Mouse (Mus musculus) hindbrain, embryonic 16.5 days (tissue): ENCODE measurements at regions not wholly inside any gene's neighbourhood (a gene's known extent, or its start where the extent isn't known, plus 50 kb on each side); places are given as distances from the start of the nearest gene placed in this dataset.

Source experiments
- ATAC-seq: fragments of 200-750 bp; cut with Nextera tagmentation; 2 replicates; pipeline ENCODE4 v1.8.0; 2017; ENCODE audit warnings: moderate TSS enrichment, moderate library complexity
- H3K27ac ChIP-seq: fragments of 300-500 bp; sonication (generic); 2 replicates; pipeline ENCODE4 v1.5.1; 2014; ENCODE audit warnings: low read depth, mild to moderate bottlenecking, control low read depth, low read length, moderate library complexity
- H3K27me3 ChIP-seq: fragments of 300-500 bp; sonication (generic); replicated peaks from 2 replicates; pipeline ENCODE4 v1.6.1; 2014; ENCODE audit warnings: low read length; ENCODE audit not compliant: control insufficient read depth, insufficient read depth
- H3K36me3 ChIP-seq: fragments of 300-500 bp; sonication (generic); 2 replicates; pipeline ENCODE4 v1.6.1; 2014; ENCODE audit warnings: mild to moderate bottlenecking, low read length, moderate library complexity, mixed read lengths; ENCODE audit not compliant: control insufficient read depth, insufficient read depth
- H3K4me1 ChIP-seq: fragments of 300-500 bp; sonication (generic); 2 replicates; pipeline ENCODE4 v1.6.1; 2014; ENCODE audit warnings: low read depth, low read length; ENCODE audit not compliant: control insufficient read depth, insufficient read depth
- H3K4me2 ChIP-seq: fragments of 300-500 bp; sonication (generic); 2 replicates; pipeline ENCODE4 v1.6.1; 2014; ENCODE audit warnings: mild to moderate bottlenecking, low read length, control low read depth, moderate library complexity
- H3K4me3 ChIP-seq: fragments of 300-500 bp; sonication (generic); 2 replicates; pipeline ENCODE4 v1.5.1; 2014; ENCODE audit warnings: mild to moderate bottlenecking, low read length, control low read depth, moderate library complexity
- H3K9ac ChIP-seq: fragments of 300-500 bp; sonication (generic); 2 replicates; pipeline ENCODE4 v1.6.1; 2014; ENCODE audit warnings: low read depth, mild to moderate bottlenecking, control low read depth, low read length, moderate library complexity
- H3K9me3 ChIP-seq: fragments of 300-500 bp; sonication (generic); 2 replicates; pipeline ENCODE4 v1.6.1; 2014; ENCODE audit warnings: mild to moderate bottlenecking, low read length, moderate library complexity; ENCODE audit not compliant: control insufficient read depth
- WGBS: fragments of 180-500 bp; shearing (Covaris S2); extraction: QIAGEN DNeasy Blood & Tissue Kit; methylation state at CpG from one replicate; pipeline ENCODE4 v1.1.7; 2014; 5-methylcytosine and 5-hydroxymethylcytosine counted together

DNA sequence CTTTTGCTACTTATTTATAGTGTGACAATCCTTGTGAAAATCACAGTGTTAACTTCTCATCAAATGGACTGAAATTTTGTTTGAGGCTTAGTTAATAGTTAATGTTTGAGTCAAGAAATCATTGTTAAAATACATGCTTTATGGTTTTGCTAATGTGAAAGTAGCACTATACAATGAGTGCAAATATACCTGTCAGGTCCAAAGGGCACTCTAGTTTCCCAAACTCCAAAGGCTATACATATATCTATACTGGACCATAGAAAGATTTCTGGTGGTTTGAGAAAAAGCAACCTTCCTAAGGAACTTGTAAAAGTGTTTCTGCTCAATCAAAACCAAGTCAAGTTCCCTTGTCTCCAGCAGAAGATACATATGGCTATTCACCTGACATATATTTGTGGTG, 258.3 kb upstream of the Dsel start:
- no peaks in the 10 kb centered on the region for H3K4me1 ChIP-seq
- no peak overlapping the region for H3K9ac ChIP-seq
- no peak for ATAC-seq
- no peaks in the 10 kb centered on the region for H3K36me3 ChIP-seq
- no peak overlapping the region for H3K4me2 ChIP-seq
- no peak overlapping the region for H3K27ac ChIP-seq
- H3K4me3 ChIP-seq, result no peak overlapping the region
- H3K27me3 ChIP-seq, result no peaks in the 10 kb centered on the region
- no peaks in the 10 kb centered on the region for H3K9me3 ChIP-seq

DNA sequence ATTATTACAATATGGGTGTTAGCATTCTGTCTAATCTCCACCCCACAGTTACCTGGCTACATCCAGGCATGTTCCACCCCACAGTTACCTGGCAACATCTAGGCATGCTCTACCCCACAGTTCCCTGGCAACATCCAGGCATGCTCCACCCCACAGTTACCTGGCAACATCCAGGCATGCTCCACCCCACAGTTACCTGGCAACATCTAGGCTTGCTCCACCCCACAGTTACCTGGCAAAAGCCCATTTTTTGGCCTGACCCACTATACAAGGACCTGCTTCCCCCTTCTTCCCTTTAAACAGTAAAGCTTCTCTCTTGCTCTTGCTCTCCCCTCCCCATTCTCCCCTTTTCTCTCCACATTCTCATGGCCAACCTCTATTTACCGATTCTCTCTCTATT, 238.7 kb upstream of the Dsel start:
- Histone ChIP-seq H3K4me1 (no peaks in the 10 kb centered on the region), H3K36me3 (no peaks in the 10 kb centered on the region), H3K4me3 (no peak overlapping the region), H3K9me3 (no peaks in the 10 kb centered on the region), H3K27me3 (no peaks in the 10 kb centered on the region), H3K4me2 (no peak overlapping the region), H3K9ac (no peak overlapping the region), H3K27ac (no peak overlapping the region)
- 83% methylated on average over 1 of the region's 1 CpGs for WGBS
- no peak for ATAC-seq

DNA sequence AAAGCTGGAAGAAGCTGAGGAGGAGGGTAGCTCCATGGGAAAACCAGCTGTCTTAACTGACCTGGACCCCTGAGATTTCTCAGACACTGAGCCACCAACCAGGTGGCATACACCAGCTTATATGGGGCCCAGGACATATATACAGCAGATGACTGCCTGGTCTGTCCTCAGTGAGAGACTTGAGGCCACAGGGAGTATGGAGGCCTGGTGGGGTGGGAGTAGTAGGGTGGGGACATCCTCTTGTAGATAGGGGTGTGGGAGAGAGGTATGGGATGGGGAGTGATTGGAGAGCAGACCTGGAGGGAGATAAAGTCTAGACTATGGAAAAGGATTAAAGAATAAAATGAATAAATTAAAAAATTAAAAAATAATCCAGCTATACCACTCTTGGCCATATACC, 195.2 kb upstream of the Dsel start:
- no peak for ATAC-seq
- Histone ChIP-seq H3K4me3 (no peak overlapping the region), H3K27me3 (no peaks in the 10 kb centered on the region), H3K36me3 (no peaks in the 10 kb centered on the region), H3K9me3 (no peaks in the 10 kb centered on the region), H3K9ac (no peak overlapping the region), H3K4me2 (no peak overlapping the region), H3K27ac (no peak overlapping the region), H3K4me1 (no peaks in the 10 kb centered on the region)

DNA sequence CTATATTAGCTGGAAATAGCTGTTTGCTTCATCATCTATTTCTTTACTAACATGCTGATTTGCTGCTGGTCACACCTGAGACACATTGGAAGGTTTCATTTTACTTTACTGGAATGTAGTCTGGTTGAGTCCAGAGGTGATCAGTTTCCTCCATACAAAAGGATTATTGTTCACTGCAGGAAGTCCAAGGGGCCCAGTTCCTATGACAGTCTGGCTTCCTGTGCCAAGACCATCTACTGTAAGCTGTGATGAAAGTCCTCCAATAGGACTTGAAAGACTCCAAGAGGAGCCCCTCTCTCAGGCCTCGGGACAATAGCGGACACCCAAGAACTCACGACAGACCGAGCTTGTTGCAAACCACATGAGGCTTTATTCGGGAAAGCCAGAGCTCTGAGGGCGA, 189.2 kb upstream of the Dsel start:
- Histone ChIP-seq H3K9ac (no peak overlapping the region), H3K27ac (no peak overlapping the region), H3K27me3 (no peaks in the 10 kb centered on the region), H3K4me3 (no peak overlapping the region), H3K9me3 (no peaks in the 10 kb centered on the region), H3K36me3 (no peaks in the 10 kb centered on the region), H3K4me1 (no peaks in the 10 kb centered on the region), H3K4me2 (no peak overlapping the region)
- WGBS, result 99% methylated on average over 6 of the region's 6 CpGs
- no peak for ATAC-seq

DNA sequence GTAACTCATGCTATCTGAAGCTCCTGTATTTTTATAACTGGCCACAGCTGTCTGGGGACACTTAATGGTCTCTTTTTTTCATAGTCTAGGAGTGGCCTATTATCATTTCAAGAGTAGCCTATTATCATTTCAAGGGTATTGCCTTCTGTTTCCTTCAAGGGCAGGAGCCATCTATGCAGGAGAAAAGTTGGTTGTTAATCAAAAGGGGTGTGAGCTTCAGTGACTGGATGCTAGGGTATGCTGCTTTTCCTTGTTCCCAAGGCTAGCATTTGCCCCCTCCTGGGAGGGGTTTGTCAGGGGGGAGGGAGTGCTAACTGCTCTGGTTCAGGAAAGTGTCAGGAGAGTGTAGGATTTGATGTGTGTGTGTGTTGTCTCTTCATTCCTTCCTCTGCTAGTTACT, 178.3 kb upstream of the Dsel start:
- no peaks in the 10 kb centered on the region for H3K9me3 ChIP-seq
- H3K36me3 ChIP-seq, result no peaks in the 10 kb centered on the region
- H3K27me3 ChIP-seq, result no peaks in the 10 kb centered on the region
- H3K27ac ChIP-seq, result no peak overlapping the region
- H3K4me1 ChIP-seq, result no peaks in the 10 kb centered on the region
- no peak for ATAC-seq
- no peak overlapping the region for H3K4me2 ChIP-seq
- H3K9ac ChIP-seq, result no peak overlapping the region
- H3K4me3 ChIP-seq, result no peak overlapping the region

DNA sequence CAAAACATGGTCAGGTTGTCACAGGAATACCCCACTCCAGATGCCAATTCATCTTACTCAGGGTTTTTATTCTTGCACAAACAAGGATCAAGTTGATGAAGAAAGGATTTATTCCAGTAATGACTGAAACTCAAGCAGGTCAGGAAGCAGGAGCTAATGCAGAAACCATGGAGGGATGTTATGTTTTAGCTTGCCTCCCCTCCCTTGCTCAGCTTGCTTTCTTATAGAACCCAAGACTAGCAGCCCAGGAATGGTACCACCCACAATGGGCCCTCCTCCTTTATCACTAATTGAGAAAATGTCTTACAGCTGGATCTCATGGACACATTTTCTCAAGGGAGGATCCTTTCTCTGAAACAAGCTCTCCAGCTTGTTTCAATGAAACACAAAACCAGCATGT, 175.2 kb upstream of the Dsel start:
- Histone ChIP-seq H3K27me3 (no peaks in the 10 kb centered on the region), H3K27ac (no peak overlapping the region)

DNA sequence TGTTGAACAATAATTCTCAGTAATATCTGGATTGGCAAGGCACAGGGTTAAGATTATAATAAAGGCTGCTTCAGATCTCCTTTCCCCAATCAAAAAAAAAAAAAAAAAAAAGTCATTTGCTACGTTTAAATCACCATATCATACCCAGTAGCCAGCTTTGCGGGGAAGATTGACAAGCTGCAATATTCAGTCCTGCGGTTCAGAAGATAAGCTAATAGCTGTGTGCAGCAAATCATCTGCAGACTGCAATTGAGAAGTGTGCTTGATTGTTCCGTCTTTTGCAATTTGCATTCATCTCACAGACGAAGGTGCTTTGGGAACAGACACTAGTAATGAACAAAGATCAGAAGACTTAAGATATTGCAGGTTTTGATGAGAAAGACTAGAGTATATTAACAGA, 163.8 kb upstream of the Dsel start:
- H3K4me2 ChIP-seq, result no peak overlapping the region
- WGBS, result 51% methylated on average over 5 of the region's 5 CpGs

More for the DNA sequence above, 175.2 kb upstream of the Dsel start:
- ATAC-seq, result no peak
- Histone ChIP-seq H3K4me3 (no peak overlapping the region), H3K9me3 (no peaks in the 10 kb centered on the region), H3K36me3 (no peaks in the 10 kb centered on the region), H3K4me2 (no peak overlapping the region), H3K4me1 (no peaks in the 10 kb centered on the region), H3K9ac (no peak overlapping the region)

More for the DNA sequence above, 163.8 kb upstream of the Dsel start:
- Histone ChIP-seq H3K36me3 (no peaks in the 10 kb centered on the region), H3K4me1 (no peaks in the 10 kb centered on the region), H3K27me3 (no peaks in the 10 kb centered on the region), H3K9me3 (no peaks in the 10 kb centered on the region), H3K27ac (no peak overlapping the region), H3K9ac (no peak overlapping the region), H3K4me3 (no peak overlapping the region)
- ATAC-seq, result peak; percentile 56; the same call in 1 of the 2 replicates
